Mouse (Mus musculus): ENCODE results near the gene Lrriq3.

The Lrriq3 gene

GRCm38 (mm10) chr3:155093116-155093956 lies at the start of gene Lrriq3, which contains the start of gene Fpgt:
Gene Lrriq3 (plus strand): TSS chr3:155093434.
Gene Fpgt (minus strand): TSS chr3:155093403.
- peak; percentile 85 to 94 for DNase-seq (ENCODE audit: low spot score in 2 of 2)

- no peak for DNase-seq (ENCODE audit: low spot score in 2 of 2)
These were observed 41.2 kb upstream of the Lrriq3 start for GRCm38 (mm10) chr3:155052021-155052420.

- DNase-seq (ENCODE audit: low spot score in 2 of 2), result no peak
These were observed 40.0 kb upstream of the Lrriq3 start for GRCm38 (mm10) chr3:155053189-155053588.

- DNase-seq (ENCODE audit: low spot score in 2 of 2), result no peak
These were observed 37.9 kb upstream of the Lrriq3 start, which contains the start of gene Tnni3k for GRCm38 (mm10) chr3:155055231-155055916. Gene Tnni3k (minus strand): TSS chr3:155055407.

DNA sequence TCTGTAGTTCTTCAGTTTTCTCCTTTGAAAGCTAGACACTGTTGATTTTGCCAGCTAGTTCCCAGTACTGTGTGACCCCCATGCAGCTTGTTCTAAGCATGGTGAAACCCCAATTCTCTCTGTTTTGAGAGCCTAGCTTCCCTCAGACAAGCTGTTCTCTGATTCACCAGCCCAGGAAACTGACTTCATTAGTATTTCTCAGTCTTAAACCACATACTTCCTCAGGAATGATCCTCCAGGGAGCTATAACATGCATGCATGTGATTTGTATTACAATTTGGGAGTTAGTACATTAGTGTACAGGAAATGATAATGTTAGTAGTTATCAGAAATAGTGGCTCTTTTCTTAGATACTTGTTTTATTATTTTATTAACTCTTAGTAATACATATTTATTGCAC lies 36.6 kb upstream of the Lrriq3 start:
- no peak for DNase-seq (ENCODE audit: low spot score in 2 of 2)

DNA sequence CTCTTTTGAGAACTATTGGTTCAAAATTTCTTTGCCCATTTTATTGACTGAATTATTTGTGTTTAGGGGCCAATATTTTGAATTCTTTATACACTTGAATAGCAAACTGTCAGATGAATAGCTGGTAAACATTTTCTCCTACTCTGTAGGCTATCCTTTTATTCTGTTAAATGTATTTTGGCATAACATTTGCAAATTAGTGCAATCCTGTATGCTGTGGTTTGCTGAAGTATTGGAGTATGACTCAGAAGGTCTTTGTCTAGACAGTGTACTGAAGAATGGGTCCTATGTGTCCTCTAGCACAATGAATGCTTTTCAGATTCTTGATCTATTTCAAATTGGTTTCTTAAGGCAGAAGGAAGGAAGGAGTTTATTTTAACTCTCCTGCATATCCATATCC lies 35.7 kb upstream of the Lrriq3 start:
- no peak for DNase-seq (ENCODE audit: low spot score in 2 of 2)

DNA sequence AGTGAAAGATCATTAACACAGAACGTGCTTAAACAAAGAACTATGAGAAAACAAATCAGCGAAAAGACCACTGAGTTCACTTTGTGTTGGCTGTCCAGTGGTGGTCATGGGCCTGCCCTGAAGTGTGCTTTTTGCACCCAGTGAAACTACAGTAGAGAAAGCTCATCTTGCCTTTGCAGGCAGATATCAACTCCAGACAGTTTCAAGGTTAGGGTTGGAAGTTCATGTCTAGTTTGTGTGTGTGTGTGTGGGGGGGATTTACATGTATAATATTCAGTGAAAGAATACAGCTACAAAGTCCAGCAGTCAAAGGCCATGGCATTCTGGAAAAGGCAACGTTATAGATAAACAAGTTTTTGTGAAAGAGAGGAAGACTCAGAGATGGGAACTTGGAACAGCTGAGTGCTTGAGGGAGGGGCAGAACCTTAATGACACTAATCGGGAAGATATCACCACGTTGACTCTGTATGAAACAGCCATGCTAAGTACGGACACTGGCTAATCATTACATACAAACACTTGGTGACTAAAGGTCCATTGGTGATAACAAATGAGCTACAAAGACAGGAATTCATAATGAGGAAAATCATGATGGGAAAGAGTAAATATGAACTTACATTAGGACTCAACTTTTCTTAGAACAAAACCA lies 34.3 kb upstream of the Lrriq3 start:
- DNase-seq (ENCODE audit: low spot score in 2 of 2), result no peak

GRCm38 (mm10) chr3:155059449-155059822 lies 33.8 kb upstream of the Lrriq3 start:
- no peak for DNase-seq (ENCODE audit: low spot score in 2 of 2)

- no peak for DNase-seq (ENCODE audit: low spot score in 2 of 2)
These were observed 15.3 kb upstream of the Lrriq3 start for GRCm38 (mm10) chr3:155077908-155078307.

GRCm38 (mm10) chr3:155092081-155092480 lies 1.2 kb upstream of the Lrriq3 start:
- DNase-seq (ENCODE audit: low spot score in 2 of 2), result no peak

- DNase-seq (ENCODE audit: low spot score in 2 of 2), result no peak
These were observed 6.0 kb downstream of the Lrriq3 start for GRCm38 (mm10) chr3:155099266-155099665.

DNA sequence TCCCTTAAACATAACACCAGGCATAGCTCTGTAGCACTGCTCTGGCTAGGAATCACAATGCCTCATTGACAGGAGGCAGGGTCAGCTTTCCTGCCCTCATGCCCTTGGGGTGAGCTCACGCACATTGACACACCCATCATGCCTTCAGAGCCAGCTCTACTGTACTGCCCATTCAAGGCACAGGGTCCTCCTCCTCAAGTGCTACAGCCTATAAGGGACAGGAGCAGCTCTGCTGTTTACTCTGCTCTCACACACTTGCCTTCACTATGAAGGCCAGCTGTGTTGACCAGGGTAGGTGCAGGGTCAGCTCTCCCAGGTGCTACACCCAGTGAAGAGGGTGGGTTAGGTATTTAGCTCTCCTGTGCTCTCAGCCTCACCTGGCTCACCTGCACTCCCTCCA lies 12.7 kb downstream of the Lrriq3 start:
- DNase-seq (ENCODE audit: low spot score in 2 of 2), result no peak

- DNase-seq (ENCODE audit: low spot score in 2 of 2), result no peak
These were observed 44.5 kb downstream of the Lrriq3 start for GRCm38 (mm10) chr3:155137737-155138136.

DNA sequence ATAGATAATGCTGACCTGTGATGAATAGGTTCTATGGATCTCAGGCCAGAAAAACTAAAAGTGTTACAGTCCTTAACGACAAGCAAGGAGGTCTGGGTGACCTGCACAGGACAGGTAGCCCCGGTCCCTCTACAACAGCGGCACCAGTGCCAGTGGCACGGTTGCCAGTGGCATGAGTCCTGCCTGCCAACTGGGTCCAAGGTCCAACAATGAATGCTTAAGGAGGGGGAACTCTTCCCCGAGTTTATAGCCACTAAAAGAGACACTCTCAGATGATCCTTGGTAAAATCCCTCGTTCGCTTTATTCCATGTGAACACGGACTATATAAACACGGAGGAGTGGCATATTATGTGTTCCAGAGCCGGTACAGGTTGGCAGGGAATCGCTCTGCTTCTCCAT lies 47.8 kb downstream of the Lrriq3 start:
- DNase-seq (ENCODE audit: low spot score in 2 of 2), result no peak

GRCm38 (mm10) chr3:155144368-155144767 lies 51.1 kb downstream of the Lrriq3 start:
- DNase-seq (ENCODE audit: low spot score in 2 of 2), result no peak

DNA sequence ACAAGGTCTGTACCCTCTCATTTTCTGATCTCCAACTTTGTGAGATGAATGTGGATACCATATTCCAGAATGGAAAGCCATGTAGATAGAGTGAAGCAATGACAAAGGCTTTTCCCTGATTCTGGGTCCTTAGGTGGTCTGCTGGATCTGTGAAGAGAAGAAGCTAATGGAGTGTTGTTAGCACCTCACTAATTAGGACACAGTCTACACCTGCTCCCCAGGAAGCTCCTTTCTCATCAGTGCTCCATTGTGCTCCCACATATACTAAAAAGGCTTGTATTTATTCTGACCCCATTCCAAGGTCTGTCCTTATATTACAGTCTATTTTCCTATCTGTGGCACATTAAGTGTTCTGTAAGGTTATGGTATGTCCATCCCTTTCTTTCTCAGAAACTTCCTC lies 68.6 kb downstream of the Lrriq3 start:
- no peak for DNase-seq (ENCODE audit: low spot score in 2 of 2)

DNA sequence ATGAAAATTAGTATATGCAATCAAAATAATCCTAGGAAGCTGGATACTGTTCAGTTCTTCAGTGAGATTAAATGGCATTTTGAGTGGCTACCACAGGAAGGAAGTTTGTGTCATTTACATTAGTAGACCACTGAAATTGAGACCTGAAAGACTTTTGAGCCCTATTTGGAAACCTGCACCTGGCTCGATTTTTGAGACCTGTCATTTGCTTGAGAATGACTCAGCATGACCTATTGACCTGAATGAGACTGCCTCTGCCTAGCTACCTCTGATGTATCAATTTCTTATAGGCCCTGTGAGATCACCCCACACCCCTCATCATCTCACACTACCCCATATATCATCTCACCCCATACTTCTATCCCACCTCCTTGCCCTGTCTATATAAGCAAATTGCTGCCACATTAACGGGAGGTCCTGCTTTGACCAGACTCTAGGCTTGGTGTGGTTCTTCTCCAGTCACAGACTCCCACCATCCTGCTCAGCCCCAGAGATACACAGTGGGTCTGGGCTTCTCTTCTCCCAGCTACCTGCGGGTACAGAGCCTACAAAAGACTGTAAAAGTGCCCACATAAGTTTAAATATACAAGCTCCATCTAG lies 87.2 kb downstream of the Lrriq3 start:
- DNase-seq (ENCODE audit: low spot score in 2 of 2), result no peak

DNA sequence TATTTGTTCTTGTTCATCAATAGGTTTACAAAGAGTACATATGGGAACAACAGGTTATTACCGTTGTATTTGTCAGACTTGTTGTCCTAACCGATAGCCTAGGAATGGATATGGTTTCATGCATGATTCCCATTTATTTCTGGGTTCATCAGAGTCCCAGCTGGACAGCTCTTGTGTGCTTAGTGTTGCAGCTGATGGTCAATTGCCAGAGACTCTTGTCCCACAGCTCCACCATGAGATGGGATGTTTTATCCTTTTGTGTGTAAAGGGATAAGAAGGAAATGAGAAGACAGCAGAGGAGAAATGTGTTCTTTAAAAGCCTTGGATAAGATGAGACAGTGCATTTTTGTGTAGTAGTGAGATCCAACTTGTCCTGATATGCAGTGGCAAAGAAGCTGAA lies 93.2 kb downstream of the Lrriq3 start:
- DNase-seq (ENCODE audit: low spot score in 2 of 2), result no peak

- no peak for DNase-seq (ENCODE audit: low spot score in 2 of 2)
These were observed 95.6 kb downstream of the Lrriq3 start for GRCm38 (mm10) chr3:155188857-155189256.

DNA sequence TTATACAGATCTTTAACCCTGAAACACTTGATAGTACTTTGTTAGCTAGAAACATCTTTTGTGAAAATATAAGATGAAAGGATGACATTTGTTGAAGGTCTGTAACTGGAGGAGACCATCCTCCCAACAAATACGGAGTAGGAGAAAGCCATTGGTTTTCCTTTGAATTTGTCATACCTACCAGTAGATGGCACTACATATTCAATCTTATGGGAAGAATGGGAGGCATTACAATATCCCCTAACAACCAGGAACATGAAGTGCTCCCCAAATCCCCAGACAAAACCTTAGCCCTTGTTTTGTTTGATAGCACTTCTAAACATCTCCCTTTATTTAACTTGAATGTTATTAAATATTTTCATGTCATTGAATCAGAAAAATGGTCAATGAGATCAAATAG lies 141.7 kb downstream of the Lrriq3 start:
- peak in 1 of 2 experiments; percentile 4 for DNase-seq (ENCODE audit: low spot score in 2 of 2)

GRCm38 (mm10) chr3:155235502-155235901 lies 142.3 kb downstream of the Lrriq3 start:
- DNase-seq (ENCODE audit: low spot score in 2 of 2), result no peak

All from left cerebral cortex, adult 9 months (tissue).